Mouse (Mus musculus): ENCODE measurements around the gene Lrp8. TPM values are rescaled to one million over a fixed set of nuclear protein-coding genes. Genes with fewer than 3 reads are reported as not detected.
A peak's percentile ranks its signal among the peaks of the same experiment; 100 is the strongest.

The Lrp8 gene
- total and polyA plus RNA-seq, 3 experiments, result 6.4 to 21.1 (median 14.2) TPM

DNA sequence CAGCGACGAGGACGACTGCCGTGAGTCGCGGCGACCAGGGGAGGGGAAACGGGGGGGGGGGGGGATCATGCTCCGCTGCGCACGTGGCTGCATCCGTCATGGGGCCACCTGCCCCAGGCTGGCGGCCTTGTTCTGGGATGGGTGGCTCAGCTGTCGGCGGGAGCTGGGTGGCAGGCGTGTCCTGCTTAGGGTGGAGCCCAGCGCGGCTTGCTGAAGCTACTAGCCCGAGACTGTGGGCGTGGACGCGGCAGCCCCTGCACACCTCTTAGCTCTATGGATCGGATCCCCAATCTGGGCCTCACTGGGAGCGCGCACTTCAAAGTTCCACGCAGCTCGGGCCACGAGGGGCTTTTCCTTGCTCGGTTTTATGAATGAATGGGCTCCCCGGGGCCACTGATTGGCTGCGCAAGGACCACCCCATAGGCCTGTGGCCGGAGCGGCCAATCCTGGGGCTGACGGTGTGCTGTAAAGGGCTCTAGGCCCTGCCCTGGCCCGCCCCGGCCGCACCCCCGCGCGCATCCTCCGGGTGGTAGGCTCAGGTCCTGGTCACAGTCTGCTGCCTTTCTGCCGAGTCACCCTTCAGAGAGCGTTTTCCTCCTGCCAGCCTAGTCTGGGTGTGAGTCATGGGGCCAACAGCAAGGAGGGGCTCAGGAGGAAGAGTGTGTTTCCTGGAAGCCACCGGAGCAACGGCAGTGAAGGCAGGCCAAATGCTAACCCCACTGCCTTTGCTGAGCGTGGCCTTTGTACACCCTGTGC, 1.5 kb downstream of the Lrp8 start (continued):
- TF ChIP-seq UBTF (IDR thresholded peaks at IDR 0.05; ENCODE audit: low read depth, low read length) (peak; percentile 93; the same call in 1 of the 2 replicates), ZNF384 (IDR thresholded peaks at IDR 0.05; ENCODE audit: low read depth, low read length) (no peak), ZMIZ1 (IDR thresholded peaks at IDR 0.05; ENCODE audit: low read depth, low read length) (peak; percentile 81), RCOR1 (conservative IDR thresholded peaks at IDR 0.05; ENCODE audit: low read depth, low read length) (peak; percentile 52; the same call in 1 of the 2 replicates), MEF2A (IDR thresholded peaks at IDR 0.05; ENCODE audit: borderline replicate concordance, low read depth, low read length) (peak; percentile 71; the same call in 1 of the 2 replicates), PAX5 (IDR thresholded peaks at IDR 0.05; ENCODE audit: low read length) (no peak), MAZ (IDR thresholded peaks at IDR 0.05; ENCODE audit: low read depth, low read length) (peak; percentile 93), TCF12 (IDR thresholded peaks at IDR 0.05; ENCODE audit: low read depth, low read length) (peak; percentile 98), BHLHE40 (IDR thresholded peaks at IDR 0.05; ENCODE audit: low read depth, low read length) (peak; percentile 83), TBP (conservative IDR thresholded peaks at IDR 0.05; ENCODE audit: low read depth, low read length) (peak; percentile 90), IRF4 (IDR thresholded peaks at IDR 0.05; ENCODE audit: low read depth, low read length) (peak; percentile 79)

DNA sequence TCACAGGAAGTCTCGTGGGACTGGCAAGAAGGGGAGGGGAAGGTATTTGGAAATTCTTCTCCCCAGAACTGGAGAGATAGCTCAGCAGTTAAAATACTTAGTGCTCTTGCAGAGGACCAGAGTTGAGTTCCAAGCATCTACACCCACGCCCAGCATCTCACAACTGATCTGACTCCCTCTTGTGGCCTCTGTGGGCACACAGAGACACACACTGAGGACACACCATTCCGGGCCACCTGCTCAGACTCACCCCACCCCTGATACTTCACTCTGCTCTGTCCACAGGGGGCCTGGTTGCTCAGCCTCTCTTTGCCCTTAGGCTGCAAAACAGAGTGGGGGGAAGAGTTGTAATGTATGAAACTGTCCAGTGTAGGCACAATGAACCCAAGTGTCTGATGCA, 3.4 kb downstream of the Lrp8 start:
- peak; percentile 51 for DNase-seq (ENCODE audit: extremely low read depth)
- H3K4me1 ChIP-seq (ENCODE audit: control insufficient read depth in 1 of 2, insufficient read depth in 2 of 2), result peaks cover 6 to 55% of the 10 kb centered on the region in 2 experiments

More for the DNA sequence above, 3.4 kb downstream of the Lrp8 start:
- in situ Hi-C loops (cut with MboI; ENCODE audit: low pct_ligation_motif_present, low pct_unique_long_range_greater_than_20kb, low sequenced_read_pairs), result loop anchor here (5.0 kb wide), 1 partner anchor 37 kb away; no protein-coding TSS in a partner anchor
- Histone ChIP-seq H3K27ac (ENCODE audit: insufficient read depth, low read depth) (no peak overlapping the region), H3K4me3 (replicated peaks in 1 of 3; ENCODE audit: low read depth in 2 of 3, low read length in 2 of 3, poor library complexity in 1 of 3) (no peak overlapping the region), H3K79me2 (replicated peaks; ENCODE audit: control insufficient read depth, extremely low read depth, insufficient read depth, poor library complexity, severe bottlenecking) (no peaks in the 10 kb centered on the region), H3K4me2 (ENCODE audit: insufficient read depth, low read depth, poor library complexity, severe bottlenecking) (no peak overlapping the region), H3K27me3 (replicated peaks) (no peaks in the 10 kb centered on the region), H3K9me3 (replicated peaks; ENCODE audit: low read length) (no peaks in the 10 kb centered on the region), H3K36me3 (replicated peaks in 1 of 2; ENCODE audit: control insufficient read depth in 1 of 2, insufficient read depth in 1 of 2, low read length in 1 of 2) (peaks cover 0 to 53% of the 10 kb centered on the region in 2 experiments), H3K9ac (ENCODE audit: insufficient read depth, low read depth) (no peak overlapping the region)
- dilution Hi-C loops (cut with MboI; ENCODE audit: extremely low pct_ligation_motif_present, extremely low pct_unique_long_range_greater_than_20kb, low sequenced_read_pairs), result no loop called here
- TF ChIP-seq JUND (conservative IDR thresholded peaks at IDR 0.05; ENCODE audit: low read depth, low read length), result no peak
- TF ChIP-seq SMC3 (IDR thresholded peaks at IDR 0.05; ENCODE audit: low read depth, low read length), result peak; percentile 51
- TF ChIP-seq ELF1 (IDR thresholded peaks at IDR 0.05; ENCODE audit: low read depth, low read length), result no peak
- no peak for TF ChIP-seq EP300 (IDR thresholded peaks at IDR 0.05; ENCODE audit: low read length)
- TF ChIP-seq ZC3H11A (IDR thresholded peaks at IDR 0.05; ENCODE audit: low read depth, low read length), result no peak
- TF ChIP-seq MXI1 (IDR thresholded peaks at IDR 0.05; ENCODE audit: low read depth, low read length), result no peak
- TF ChIP-seq CTCF (conservative IDR thresholded peaks at IDR 0.05 in 1 of 2, IDR thresholded peaks at IDR 0.05 in 1 of 2; ENCODE audit: low read depth in 2 of 2, low read length in 2 of 2), result peak in 1 of 2 experiments; percentile 56; a peak in 2 of 4 replicates
- no peak for TF ChIP-seq KAT2A (IDR thresholded peaks at IDR 0.05; ENCODE audit: insufficient replicate concordance, low read length)
- no peak for TF ChIP-seq MAFK (IDR thresholded peaks at IDR 0.05; ENCODE audit: insufficient replicate concordance, low read length)
- TF ChIP-seq HCFC1 (IDR thresholded peaks at IDR 0.05; ENCODE audit: low read depth, low read length), result no peak
- TF ChIP-seq BHLHE40 (IDR thresholded peaks at IDR 0.05; ENCODE audit: low read depth, low read length), result no peak
- peak; percentile 29 for TF ChIP-seq RAD21 (IDR thresholded peaks at IDR 0.05; ENCODE audit: low read depth, low read length)
- no peak for TF ChIP-seq IRF4 (IDR thresholded peaks at IDR 0.05; ENCODE audit: low read depth, low read length)
- no peak for TF ChIP-seq SIN3A (IDR thresholded peaks at IDR 0.05; ENCODE audit: low read length)
- no peak for TF ChIP-seq POLR2A (IDR thresholded peaks at IDR 0.05; ENCODE audit: low read depth, low read length)
